Mouse (Mus musculus): ENCODE measurements around the gene Actn1.

DNA sequence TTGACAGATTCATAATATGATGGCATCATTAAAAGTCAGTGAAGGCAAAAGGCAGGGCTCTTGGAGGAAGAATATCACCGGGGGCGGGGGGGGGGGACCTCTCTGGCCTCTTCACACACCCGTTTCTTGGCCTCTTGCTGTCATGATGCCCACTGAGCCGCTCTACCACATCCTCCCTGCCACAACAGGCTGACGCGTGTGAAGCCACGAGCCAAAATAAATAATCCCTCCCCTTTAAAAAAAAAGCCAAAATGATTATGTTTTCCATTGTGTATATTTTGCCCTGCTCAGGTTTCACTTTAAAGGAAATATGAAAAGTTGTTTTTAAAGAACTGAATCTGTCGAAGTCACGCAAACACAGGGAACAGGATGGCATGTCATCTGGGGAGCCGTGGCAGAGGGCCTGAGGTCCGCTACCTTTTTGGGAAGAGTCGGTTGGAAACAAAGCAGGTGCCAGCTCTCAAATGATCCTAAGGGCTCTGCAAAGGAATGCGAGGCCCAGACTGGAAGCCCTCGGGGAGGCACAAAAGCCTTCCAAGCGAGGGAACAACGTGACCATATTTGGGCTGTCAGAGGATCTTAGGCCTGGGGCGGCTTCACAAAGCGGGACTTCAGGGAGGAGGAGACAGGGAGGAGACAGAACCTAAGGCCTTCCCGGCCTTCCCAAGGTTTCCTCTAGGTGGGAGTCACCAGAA lies 51.9 kb downstream of the Actn1 start:
- TF ChIP-seq EP300 (IDR thresholded peaks at IDR 0.05; ENCODE audit: low read depth): no peak
- no peak for TF ChIP-seq CTCF (IDR thresholded peaks at IDR 0.05; ENCODE audit: low read depth)

All from liver, postnatal 0 days (tissue).